Mouse (Mus musculus) forelimb bud, embryonic 11.5 days (tissue): ENCODE results near the gene Ccpg1os.
A peak's percentile ranks its signal among the peaks of the same experiment; 100 is the strongest.

Source experiments
- DNase-seq: peaks from one replicate; pipeline ENCODE4 v3.0.0-alpha.2; 2012; ENCODE audit warnings: low read depth, low spot score

The Ccpg1os gene

GRCm38 (mm10) chr9:72985250-72986220 lies at the start of gene Ccpg1os, which contains the start of gene Ccpg1:
TSS of gene Ccpg1os (minus strand) at chr9:72985382.
TSS of gene Ccpg1 (plus strand) at chr9:72985429.
- peak; percentile 97 for DNase-seq

- DNase-seq, result no peak
Observed at GRCm38 (mm10) chr9:73033406-73033805, 48.2 kb upstream of the Ccpg1os start.

- DNase-seq, result no peak
Observed at GRCm38 (mm10) chr9:73031421-73031820, 46.2 kb upstream of the Ccpg1os start.

GRCm38 (mm10) chr9:73030443-73030842 lies 45.3 kb upstream of the Ccpg1os start:
- DNase-seq, result no peak

GRCm38 (mm10) chr9:73025818-73026636 lies 40.8 kb upstream of the Ccpg1os start:
- peak; percentile 66 for DNase-seq

GRCm38 (mm10) chr9:73020566-73021097 lies 35.5 kb upstream of the Ccpg1os start:
- no peak for DNase-seq

GRCm38 (mm10) chr9:73019841-73020240 lies 34.7 kb upstream of the Ccpg1os start:
- DNase-seq, result no peak

GRCm38 (mm10) chr9:73014724-73015123 lies 29.5 kb upstream of the Ccpg1os start:
- DNase-seq, result no peak

GRCm38 (mm10) chr9:73012629-73013028 lies 27.4 kb upstream of the Ccpg1os start:
- no peak for DNase-seq

- no peak for DNase-seq
Observed at GRCm38 (mm10) chr9:73008384-73008783, 23.2 kb upstream of the Ccpg1os start.

GRCm38 (mm10) chr9:73006175-73006574 lies 21.0 kb upstream of the Ccpg1os start:
- DNase-seq, result no peak

- no peak for DNase-seq
Observed at GRCm38 (mm10) chr9:73005106-73005505, 19.9 kb upstream of the Ccpg1os start.

GRCm38 (mm10) chr9:73004076-73004475 lies 18.9 kb upstream of the Ccpg1os start:
- DNase-seq, result no peak

- no peak for DNase-seq
Observed at GRCm38 (mm10) chr9:73002177-73002576, 17.0 kb upstream of the Ccpg1os start.

- DNase-seq, result no peak
Observed at GRCm38 (mm10) chr9:73001314-73002011, 16.3 kb upstream of the Ccpg1os start.

- no peak for DNase-seq
Observed at GRCm38 (mm10) chr9:73000487-73000886, 15.3 kb upstream of the Ccpg1os start.

GRCm38 (mm10) chr9:72996806-72997205 lies 11.6 kb upstream of the Ccpg1os start:
- no peak for DNase-seq

GRCm38 (mm10) chr9:72996167-72996566 lies 11.0 kb upstream of the Ccpg1os start:
- DNase-seq, result no peak

- no peak for DNase-seq
Observed at GRCm38 (mm10) chr9:72992576-72992975, 7.4 kb upstream of the Ccpg1os start.

- DNase-seq, result no peak
Observed at GRCm38 (mm10) chr9:72991420-72991819, 6.2 kb upstream of the Ccpg1os start.

- no peak for DNase-seq
Observed at GRCm38 (mm10) chr9:72988706-72989105, 3.5 kb upstream of the Ccpg1os start.
